Mouse (Mus musculus): Measurements from ENCODE around the gene Spc24. TPM values are rescaled to one million over a fixed set of nuclear protein-coding genes. Genes with fewer than 3 reads are reported as not detected.

Gene Spc24
- polyA plus RNA-seq, 1 experiment from 2014 or later, result 196 TPM

- 97% methylated on average over 7 of the region's 7 CpGs for WGBS
- peaks cover 100% of the 10 kb centered on the region for H3K36me3 ChIP-seq (replicated peaks)
- H3K4me1 ChIP-seq, result 0 out of 2 replicates have a peak, but pooled peaks cover 6% of the 10 kb centered on the region
- no peaks in the 10 kb centered on the region for H3K27me3 ChIP-seq (ENCODE audit: poor library complexity, severe bottlenecking)
- no peak overlapping the region for H3K27ac ChIP-seq
- no peak for DNase-seq (ENCODE audit: extremely low spot score, low spot score)
- no peaks in the 10 kb centered on the region for H3K9me3 ChIP-seq
- no peak overlapping the region for H3K4me3 ChIP-seq
Measured at GRCm38 (mm10) chr9:21733989-21734388, 26.1 kb downstream of the Spc24 start.

GRCm38 (mm10) chr9:21733446-21733845 is 26.7 kb downstream of the Spc24 start:
- no peak overlapping the region for H3K27ac ChIP-seq
- 97% methylated on average over 17 of the region's 17 CpGs for WGBS
- peaks cover 100% of the 10 kb centered on the region for H3K36me3 ChIP-seq (replicated peaks)
- no peaks in the 10 kb centered on the region for H3K9me3 ChIP-seq
- H3K4me1 ChIP-seq, result peaks cover 11% of the 10 kb centered on the region; the same call in 1 of the 2 replicates
- H3K27me3 ChIP-seq (ENCODE audit: poor library complexity, severe bottlenecking), result no peaks in the 10 kb centered on the region
- DNase-seq (ENCODE audit: extremely low spot score, low spot score), result no peak
- H3K4me3 ChIP-seq, result no peak overlapping the region

GRCm38 (mm10) chr9:21732288-21732687 is 27.8 kb downstream of the Spc24 start:
- 96% methylated on average over 9 of the region's 9 CpGs for WGBS
- Histone ChIP-seq H3K27ac (no peak overlapping the region), H3K4me3 (no peak overlapping the region), H3K27me3 (ENCODE audit: poor library complexity, severe bottlenecking) (no peaks in the 10 kb centered on the region), H3K36me3 (replicated peaks) (peaks cover 100% of the 10 kb centered on the region), H3K4me1 (peaks cover 14% of the 10 kb centered on the region; the same call in 1 of the 2 replicates), H3K9me3 (no peaks in the 10 kb centered on the region)
- no peak for DNase-seq (ENCODE audit: extremely low spot score, low spot score)

GRCm38 (mm10) chr9:21729264-21729663 is 30.8 kb downstream of the Spc24 start:
- no peak overlapping the region for H3K27ac ChIP-seq
- peaks cover 40% of the 10 kb centered on the region for H3K4me1 ChIP-seq
- no peak overlapping the region for H3K4me3 ChIP-seq
- 94% methylated on average over 7 of the region's 7 CpGs for WGBS
- H3K27me3 ChIP-seq (ENCODE audit: poor library complexity, severe bottlenecking), result no peaks in the 10 kb centered on the region
- 0 out of 2 replicates have a peak, but pooled peaks cover 4% of the 10 kb centered on the region for H3K9me3 ChIP-seq
- peaks cover 98% of the 10 kb centered on the region for H3K36me3 ChIP-seq (replicated peaks)
- no peak for DNase-seq (ENCODE audit: extremely low spot score, low spot score)

- 93% methylated on average over 10 of the region's 10 CpGs for WGBS
- H3K36me3 ChIP-seq (replicated peaks), result peaks cover 89% of the 10 kb centered on the region
Measured at GRCm38 (mm10) chr9:21728261-21728832, 31.8 kb downstream of the Spc24 start.

DNA sequence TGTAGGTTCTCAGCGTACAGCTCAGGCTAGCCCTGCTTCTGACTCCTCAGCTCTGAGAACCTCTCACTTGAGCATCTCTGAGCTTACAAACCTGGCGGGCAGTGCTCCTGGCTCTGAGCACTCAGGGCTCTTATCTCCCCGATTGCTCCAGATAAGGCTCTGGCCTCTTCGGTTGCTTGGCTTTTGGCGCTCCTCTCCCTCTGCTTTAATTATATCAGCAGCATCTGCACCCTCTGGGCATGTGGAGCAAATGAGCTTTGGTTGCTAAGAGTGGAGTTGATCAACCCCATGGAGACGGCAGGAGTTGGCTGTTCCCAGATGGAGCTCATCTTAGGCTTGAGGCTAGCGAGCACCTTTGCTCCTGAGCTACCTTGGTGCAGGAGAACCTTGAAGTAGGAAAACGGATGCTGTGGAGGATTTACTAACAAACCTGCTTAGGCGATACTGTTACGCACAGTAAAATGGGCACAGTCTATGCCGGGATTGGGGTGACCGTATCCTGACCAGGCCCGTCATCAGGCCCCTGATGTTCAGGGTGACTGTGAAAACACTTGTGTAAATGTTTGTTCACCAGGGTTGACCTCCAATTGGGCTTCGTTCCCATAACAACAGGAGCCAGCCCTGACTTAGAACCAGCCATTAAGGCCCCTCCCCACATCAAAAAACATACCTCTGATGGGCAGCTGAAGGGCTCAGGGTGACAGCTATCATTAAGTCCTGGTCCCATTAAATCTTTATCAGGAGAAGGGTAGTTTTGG is 33.7 kb downstream of the Spc24 start:
- Histone ChIP-seq H3K4me1 (peaks cover 50% of the 10 kb centered on the region), H3K9me3 (0 out of 2 replicates have a peak, but pooled peaks cover 4% of the 10 kb centered on the region), H3K36me3 (replicated peaks) (peaks cover 69% of the 10 kb centered on the region), H3K27me3 (ENCODE audit: poor library complexity, severe bottlenecking) (no peaks in the 10 kb centered on the region), H3K27ac (0 out of 2 replicates have a peak overlapping the region, but pooled peaks have one; percentile 44), H3K4me3 (peak overlapping the region; percentile 80; the same call in 1 of the 2 replicates)
- WGBS, result 92% methylated on average over 14 of the region's 14 CpGs
- DNase-seq (ENCODE audit: extremely low spot score, low spot score), result no peak

More at GRCm38 (mm10) chr9:21728261-21728832, 31.8 kb downstream of the Spc24 start:
- Histone ChIP-seq H3K27ac (no peak overlapping the region), H3K27me3 (ENCODE audit: poor library complexity, severe bottlenecking) (no peaks in the 10 kb centered on the region), H3K4me1 (peaks cover 43% of the 10 kb centered on the region), H3K4me3 (no peak overlapping the region), H3K9me3 (0 out of 2 replicates have a peak, but pooled peaks cover 4% of the 10 kb centered on the region)
- DNase-seq (ENCODE audit: extremely low spot score, low spot score), result no peak

DNA sequence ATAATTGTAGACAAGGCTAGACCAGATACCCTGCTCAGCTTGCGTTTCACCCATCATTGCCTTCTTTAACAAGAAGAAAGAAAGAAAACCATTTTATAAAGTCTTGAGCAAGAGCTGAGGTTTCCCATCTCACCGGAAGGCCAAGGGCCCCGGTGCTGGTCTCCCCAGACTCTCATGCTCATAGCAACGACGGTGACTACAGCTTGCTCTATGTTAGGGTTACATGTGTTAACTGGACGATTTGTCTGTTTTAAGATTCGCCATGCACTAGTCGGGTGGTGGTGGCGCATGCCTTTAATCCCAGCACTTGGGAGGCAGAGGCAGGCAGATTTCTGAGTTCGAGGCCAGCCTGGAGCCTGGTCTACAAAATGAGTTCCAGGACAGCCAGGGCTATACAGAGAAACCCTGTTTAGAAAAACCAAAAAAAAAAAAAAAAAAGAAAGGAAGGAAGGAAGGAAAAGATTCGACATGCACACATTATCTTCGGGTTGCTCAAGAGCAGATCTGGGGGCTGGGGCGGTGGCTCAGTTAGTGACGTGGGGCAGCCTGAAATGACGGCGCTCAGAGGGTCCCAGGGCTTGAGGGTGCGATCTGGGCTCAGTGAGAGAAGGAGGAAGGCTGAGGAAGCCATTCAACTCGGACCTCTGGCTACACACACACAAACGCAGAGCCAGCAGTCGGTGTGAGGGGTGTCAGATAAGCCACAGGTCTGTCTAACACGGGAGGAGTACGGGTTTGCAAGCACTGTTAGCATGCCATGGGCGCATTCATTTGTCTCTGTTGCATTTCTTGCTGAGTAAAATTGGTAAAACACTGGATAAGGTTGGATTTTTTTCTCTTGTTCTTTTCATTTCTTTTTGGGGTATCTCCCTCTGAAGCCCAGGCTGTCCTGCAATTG is 34.6 kb downstream of the Spc24 start:
- Histone ChIP-seq H3K4me1 (peaks cover 50% of the 10 kb centered on the region), H3K9me3 (0 out of 2 replicates have a peak, but pooled peaks cover 4% of the 10 kb centered on the region), H3K27ac (peak overlapping the region; percentile 96), H3K4me3 (peak overlapping the region; percentile 80), H3K27me3 (ENCODE audit: poor library complexity, severe bottlenecking) (no peaks in the 10 kb centered on the region), H3K36me3 (replicated peaks) (peaks cover 60% of the 10 kb centered on the region)
- 91% methylated on average over 23 of the region's 23 CpGs for WGBS
- DNase-seq (ENCODE audit: extremely low spot score, low spot score), result no peak

GRCm38 (mm10) chr9:21724147-21724536 is 36.0 kb downstream of the Spc24 start:
- Histone ChIP-seq H3K27ac (peak overlapping the region; percentile 96), H3K36me3 (replicated peaks) (peaks cover 47% of the 10 kb centered on the region), H3K9me3 (0 out of 2 replicates have a peak, but pooled peaks cover 4% of the 10 kb centered on the region), H3K27me3 (ENCODE audit: poor library complexity, severe bottlenecking) (no peaks in the 10 kb centered on the region), H3K4me1 (peaks cover 47% of the 10 kb centered on the region), H3K4me3 (peak overlapping the region; percentile 80)
- WGBS, result 0% methylated on average over 18 of the region's 18 CpGs
- DNase-seq (ENCODE audit: extremely low spot score, low spot score), result peak; percentile 93

DNA sequence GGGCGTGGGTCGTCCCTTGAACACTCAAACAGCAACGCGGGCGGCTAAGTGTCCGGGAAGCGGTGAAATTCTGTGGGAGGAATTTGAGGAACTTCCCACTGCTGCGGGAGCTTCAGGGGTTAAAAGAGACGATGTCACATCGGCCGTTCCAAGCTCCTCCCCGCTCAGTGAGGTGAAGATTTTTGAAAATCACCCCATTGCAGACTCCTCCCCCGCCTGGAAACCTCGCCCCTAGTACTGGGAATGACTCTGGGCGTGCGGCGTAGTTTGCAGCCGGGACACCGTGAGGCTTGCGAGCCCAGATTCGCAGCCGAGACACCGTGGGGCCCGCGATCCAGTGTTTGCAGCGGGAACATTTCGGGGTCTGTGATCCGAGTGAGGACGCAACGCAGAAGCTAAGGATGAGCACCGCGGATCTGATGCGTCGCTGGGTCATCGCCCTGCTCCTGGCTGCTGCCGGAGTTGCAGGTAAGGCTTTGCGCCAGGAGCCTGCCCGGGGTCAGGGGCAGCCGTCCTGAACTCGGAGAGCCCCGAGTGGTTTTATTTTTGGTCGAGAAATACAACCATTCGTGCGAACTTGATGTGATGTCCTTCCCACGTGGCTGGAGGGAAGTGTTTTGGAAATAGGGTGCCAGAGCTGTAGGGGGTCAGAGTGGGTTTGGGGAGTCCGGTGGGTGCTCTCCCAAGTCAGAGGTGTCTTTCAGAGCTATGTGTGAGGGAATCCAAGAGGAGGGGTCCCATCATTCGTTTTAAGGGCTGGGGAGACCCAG is 36.5 kb downstream of the Spc24 start, which contains the start of gene Ldlr:
Ldlr (plus strand) TSS at position 107 of the 770 bp plus-strand sequence.
- Histone ChIP-seq H3K9me3 (0 out of 2 replicates have a peak, but pooled peaks cover 4% of the 10 kb centered on the region), H3K27ac (peak within 1 kb of the TSS; percentile 96), H3K27me3 (ENCODE audit: poor library complexity, severe bottlenecking) (no peaks in the 10 kb centered on the region), H3K4me1 (peaks cover 44% of the 10 kb centered on the region), H3K36me3 (replicated peaks) (peaks cover 41% of the 10 kb centered on the region), H3K4me3 (peak within 1 kb of the TSS; percentile 80)
- peak; percentile 91 for DNase-seq (ENCODE audit: extremely low spot score, low spot score)
- under 1% methylated on average over 47 of the region's 47 CpGs for WGBS

- no peaks in the 10 kb centered on the region for H3K27me3 ChIP-seq (ENCODE audit: poor library complexity, severe bottlenecking)
- H3K4me3 ChIP-seq, result no peak overlapping the region
- H3K27ac ChIP-seq, result peak overlapping the region; percentile 96
- no peak for DNase-seq (ENCODE audit: extremely low spot score, low spot score)
- H3K9me3 ChIP-seq, result no peaks in the 10 kb centered on the region
- H3K36me3 ChIP-seq (replicated peaks), result peaks cover 16% of the 10 kb centered on the region
- H3K4me1 ChIP-seq, result peaks cover 32% of the 10 kb centered on the region
- WGBS, result 83% methylated on average over 2 of the region's 2 CpGs
Measured at GRCm38 (mm10) chr9:21721036-21721435, 39.1 kb downstream of the Spc24 start.

- Histone ChIP-seq H3K27ac (no peak overlapping the region), H3K9me3 (no peaks in the 10 kb centered on the region), H3K36me3 (replicated peaks) (peaks cover 13% of the 10 kb centered on the region), H3K4me1 (0 out of 2 replicates have a peak, but pooled peaks cover 4% of the 10 kb centered on the region), H3K27me3 (ENCODE audit: poor library complexity, severe bottlenecking) (no peaks in the 10 kb centered on the region), H3K4me3 (no peak overlapping the region)
- DNase-seq (ENCODE audit: extremely low spot score, low spot score), result no peak
- 92% methylated on average over 2 of the region's 2 CpGs for WGBS
Measured at GRCm38 (mm10) chr9:21717015-21717414, 43.1 kb downstream of the Spc24 start.
